Mouse (Mus musculus): Measurements from ENCODE around the gene Gm10188. TPM values are rescaled to one million over a fixed set of nuclear protein-coding genes. Genes with fewer than 3 reads are reported as not detected.

The Gm10188 gene
- polyA plus RNA-seq, 1 experiment from 2014 or later: not detected

DNA sequence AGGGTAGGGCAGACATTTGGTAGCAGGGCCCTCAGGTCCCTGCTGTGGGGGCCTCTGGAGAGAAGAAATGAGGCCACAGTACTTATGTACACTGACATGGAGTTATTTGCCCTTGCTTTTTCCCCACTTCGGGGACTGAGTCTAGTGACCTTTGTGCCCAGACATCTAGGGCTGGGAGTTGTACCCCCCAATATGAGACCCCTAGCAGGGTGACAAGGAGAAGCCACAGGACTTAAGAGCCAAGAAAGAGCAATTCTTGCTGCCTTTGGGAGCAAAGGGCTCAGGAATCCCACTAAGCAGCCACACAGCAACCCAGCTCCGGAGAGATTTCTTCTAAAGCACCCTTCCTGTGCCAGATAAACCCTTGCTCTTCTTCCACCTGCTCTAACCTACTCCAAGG is 27.6 kb downstream of the Gm10188 start:
- WGBS: 55% methylated on average over 2 of the region's 2 CpGs
- Histone ChIP-seq H3K27me3 (ENCODE audit: control insufficient read depth, insufficient read depth, low read length) (no peaks in the 10 kb centered on the region; the same call in 1 of the 2 replicates), H3K9me3 (ENCODE audit: control insufficient read depth, low read length) (no peaks in the 10 kb centered on the region), H3K4me2 (ENCODE audit: low read depth, severe bottlenecking) (no peak overlapping the region), H3K4me1 (ENCODE audit: control insufficient read depth, insufficient read depth, low read length) (peaks cover 28% of the 10 kb centered on the region), H3K9ac (ENCODE audit: low read length) (no peak overlapping the region), H3K4me3 (ENCODE audit: low read depth, low read length) (no peak overlapping the region), H3K27ac (replicated peaks; ENCODE audit: low read depth, low read length) (no peak overlapping the region), H3K36me3 (ENCODE audit: control insufficient read depth, insufficient read depth, low read length) (no peaks in the 10 kb centered on the region)
- ATAC-seq (ENCODE audit: insufficient number of reproducible peaks, low FRiP score, low TSS enrichment, low read depth): no peak
- DNase-seq (ENCODE audit: low spot score): no peak

DNA sequence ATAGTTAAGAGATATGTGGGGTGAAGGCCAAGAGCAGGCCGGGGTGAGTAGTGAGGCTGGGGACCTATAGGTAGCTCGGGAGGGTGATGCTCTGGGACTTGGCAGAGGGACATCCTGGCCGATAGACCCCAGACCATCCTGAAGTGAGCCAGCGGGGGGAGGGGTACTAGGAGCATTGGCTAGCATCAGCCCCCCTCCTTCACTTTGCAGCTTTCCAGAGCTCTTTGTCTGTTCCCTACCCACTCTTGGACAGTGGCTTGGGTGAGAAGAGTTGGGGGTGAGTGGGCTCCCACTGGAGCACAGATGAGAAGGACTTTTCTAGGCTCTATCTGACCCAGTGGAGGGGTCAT is 28.1 kb downstream of the Gm10188 start:
- ATAC-seq (ENCODE audit: insufficient number of reproducible peaks, low FRiP score, low TSS enrichment, low read depth) (no peak), DNase-seq (ENCODE audit: low spot score) (peak; percentile 22)
- H3K36me3 ChIP-seq (ENCODE audit: control insufficient read depth, insufficient read depth, low read length): no peaks in the 10 kb centered on the region
- 40% methylated on average over 4 of the region's 4 CpGs for WGBS
- no peak overlapping the region for H3K9ac ChIP-seq (ENCODE audit: low read length)
- H3K27ac ChIP-seq (replicated peaks; ENCODE audit: low read depth, low read length): 0 out of 2 replicates have a peak overlapping the region, but pooled peaks have one; percentile 21
- H3K9me3 ChIP-seq (ENCODE audit: control insufficient read depth, low read length): no peaks in the 10 kb centered on the region
- peaks cover 32% of the 10 kb centered on the region for H3K4me1 ChIP-seq (ENCODE audit: control insufficient read depth, insufficient read depth, low read length)
- H3K27me3 ChIP-seq (ENCODE audit: control insufficient read depth, insufficient read depth, low read length): no peaks in the 10 kb centered on the region; the same call in 1 of the 2 replicates
- H3K4me3 ChIP-seq (ENCODE audit: low read depth, low read length): no peak overlapping the region
- H3K4me2 ChIP-seq (ENCODE audit: low read depth, severe bottlenecking): no peak overlapping the region

DNA sequence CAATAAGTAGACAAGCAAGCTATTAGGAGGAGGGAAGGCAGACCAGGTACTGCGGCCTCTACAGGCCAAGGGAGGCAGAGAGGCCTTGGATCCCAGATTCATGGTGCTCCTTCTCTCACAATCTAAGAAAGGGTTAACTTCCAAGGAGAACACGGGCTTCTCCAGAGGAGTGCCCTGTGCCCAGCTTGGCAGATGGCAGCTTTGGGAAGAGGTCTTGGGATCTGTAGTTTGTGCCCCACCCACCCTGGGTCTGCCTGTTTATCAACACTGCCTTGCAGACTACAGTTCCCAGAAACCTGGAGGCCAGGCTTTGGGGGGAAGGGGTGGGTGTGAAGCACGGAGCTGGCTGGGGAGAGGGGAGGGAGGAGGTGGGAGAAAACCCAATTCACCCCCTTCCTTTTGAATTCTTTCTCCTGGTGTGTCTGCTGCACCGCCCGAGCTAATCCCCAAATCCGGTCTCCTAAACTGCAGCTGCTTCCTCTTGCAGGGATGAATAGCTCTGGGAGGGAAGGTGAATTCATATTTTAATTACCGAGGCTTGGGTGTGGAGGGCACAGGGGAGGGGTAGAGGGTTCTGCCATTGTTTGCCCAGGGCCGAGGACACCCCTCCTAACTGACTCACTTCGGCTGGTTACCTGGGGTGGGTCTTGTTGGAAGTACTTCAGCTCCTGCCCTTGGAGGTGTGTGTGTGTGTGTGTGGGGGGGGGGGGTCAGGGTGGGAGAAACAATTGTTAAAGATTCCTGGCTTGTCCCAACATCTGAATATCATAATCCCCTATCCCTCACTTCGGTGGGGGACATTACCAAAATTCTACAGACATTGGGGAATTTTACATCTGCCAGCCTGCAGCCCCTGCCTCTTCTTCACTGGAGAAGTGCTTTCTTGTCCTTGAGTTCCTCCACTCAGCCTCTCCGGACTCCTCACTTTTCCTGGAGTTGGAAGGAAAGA is 28.7 kb downstream of the Gm10188 start:
- H3K27ac ChIP-seq (replicated peaks; ENCODE audit: low read depth, low read length): 0 out of 2 replicates have a peak overlapping the region, but pooled peaks have one; percentile 21
- no peaks in the 10 kb centered on the region for H3K9me3 ChIP-seq (ENCODE audit: control insufficient read depth, low read length)
- peak overlapping the region; percentile 36 for H3K4me2 ChIP-seq (ENCODE audit: low read depth, severe bottlenecking)
- DNase-seq (ENCODE audit: low spot score) (peak; percentile 68), ATAC-seq (ENCODE audit: insufficient number of reproducible peaks, low FRiP score, low TSS enrichment, low read depth) (peak; percentile 58)
- WGBS: 11% methylated on average over 11 of the region's 11 CpGs
- H3K4me3 ChIP-seq (ENCODE audit: low read depth, low read length): no peak overlapping the region
- H3K9ac ChIP-seq (ENCODE audit: low read length): peak overlapping the region; percentile 27; the same call in 1 of the 2 replicates
- H3K36me3 ChIP-seq (ENCODE audit: control insufficient read depth, insufficient read depth, low read length): no peaks in the 10 kb centered on the region
- H3K4me1 ChIP-seq (ENCODE audit: control insufficient read depth, insufficient read depth, low read length): peaks cover 38% of the 10 kb centered on the region
- H3K27me3 ChIP-seq (ENCODE audit: control insufficient read depth, insufficient read depth, low read length): no peaks in the 10 kb centered on the region; the same call in 1 of the 2 replicates

- ATAC-seq (ENCODE audit: insufficient number of reproducible peaks, low FRiP score, low TSS enrichment, low read depth) (no peak), DNase-seq (ENCODE audit: low spot score) (peak; percentile 23)
- 19% methylated on average over 12 of the region's 12 CpGs for WGBS
- Histone ChIP-seq H3K4me2 (ENCODE audit: low read depth, severe bottlenecking) (peak overlapping the region; percentile 36; the same call in 1 of the 2 replicates), H3K27me3 (ENCODE audit: control insufficient read depth, insufficient read depth, low read length) (no peaks in the 10 kb centered on the region; the same call in 1 of the 2 replicates), H3K9ac (ENCODE audit: low read length) (no peak overlapping the region), H3K4me3 (ENCODE audit: low read depth, low read length) (no peak overlapping the region), H3K27ac (replicated peaks; ENCODE audit: low read depth, low read length) (0 out of 2 replicates have a peak overlapping the region, but pooled peaks have one; percentile 2), H3K4me1 (ENCODE audit: control insufficient read depth, insufficient read depth, low read length) (peaks cover 47% of the 10 kb centered on the region), H3K9me3 (ENCODE audit: control insufficient read depth, low read length) (no peaks in the 10 kb centered on the region), H3K36me3 (ENCODE audit: control insufficient read depth, insufficient read depth, low read length) (no peaks in the 10 kb centered on the region)
Measured at GRCm38 (mm10) chr1:132199934-132200333, 29.6 kb downstream of the Gm10188 start.

- H3K4me3 ChIP-seq (ENCODE audit: low read depth, low read length): no peak overlapping the region
- H3K9ac ChIP-seq (ENCODE audit: low read length): no peak overlapping the region
- 75% methylated on average over 6 of the region's 6 CpGs for WGBS
- no peak overlapping the region for H3K4me2 ChIP-seq (ENCODE audit: low read depth, severe bottlenecking)
- peaks cover 54% of the 10 kb centered on the region for H3K4me1 ChIP-seq (ENCODE audit: control insufficient read depth, insufficient read depth, low read length)
- DNase-seq (ENCODE audit: low spot score) (no peak), ATAC-seq (ENCODE audit: insufficient number of reproducible peaks, low FRiP score, low TSS enrichment, low read depth) (no peak)
- H3K9me3 ChIP-seq (ENCODE audit: control insufficient read depth, low read length): no peaks in the 10 kb centered on the region
- no peaks in the 10 kb centered on the region; the same call in 1 of the 2 replicates for H3K27me3 ChIP-seq (ENCODE audit: control insufficient read depth, insufficient read depth, low read length)
- H3K27ac ChIP-seq (replicated peaks; ENCODE audit: low read depth, low read length): no peak overlapping the region
- no peaks in the 10 kb centered on the region for H3K36me3 ChIP-seq (ENCODE audit: control insufficient read depth, insufficient read depth, low read length)
Measured at GRCm38 (mm10) chr1:132199244-132199643, 30.3 kb downstream of the Gm10188 start.

GRCm38 (mm10) chr1:132198401-132199071 is 31.0 kb downstream of the Gm10188 start:
- peaks cover 57% of the 10 kb centered on the region for H3K4me1 ChIP-seq (ENCODE audit: control insufficient read depth, insufficient read depth, low read length)
- whole genome bisulfite sequencing: 75% methylated on average over 16 of the region's 16 CpGs
- H3K27me3 ChIP-seq (ENCODE audit: control insufficient read depth, insufficient read depth, low read length): no peaks in the 10 kb centered on the region; the same call in 1 of the 2 replicates
- no peak overlapping the region for H3K4me2 ChIP-seq (ENCODE audit: low read depth, severe bottlenecking)
- DNase-seq (ENCODE audit: low spot score) (peak; percentile 22), ATAC-seq (ENCODE audit: insufficient number of reproducible peaks, low FRiP score, low TSS enrichment, low read depth) (no peak)
- H3K9me3 ChIP-seq (ENCODE audit: control insufficient read depth, low read length): no peaks in the 10 kb centered on the region
- no peaks in the 10 kb centered on the region for H3K36me3 ChIP-seq (ENCODE audit: control insufficient read depth, insufficient read depth, low read length)
- H3K4me3 ChIP-seq (ENCODE audit: low read depth, low read length): no peak overlapping the region
- no peak overlapping the region for H3K9ac ChIP-seq (ENCODE audit: low read length)
- H3K27ac ChIP-seq (replicated peaks; ENCODE audit: low read depth, low read length): no peak overlapping the region

DNA sequence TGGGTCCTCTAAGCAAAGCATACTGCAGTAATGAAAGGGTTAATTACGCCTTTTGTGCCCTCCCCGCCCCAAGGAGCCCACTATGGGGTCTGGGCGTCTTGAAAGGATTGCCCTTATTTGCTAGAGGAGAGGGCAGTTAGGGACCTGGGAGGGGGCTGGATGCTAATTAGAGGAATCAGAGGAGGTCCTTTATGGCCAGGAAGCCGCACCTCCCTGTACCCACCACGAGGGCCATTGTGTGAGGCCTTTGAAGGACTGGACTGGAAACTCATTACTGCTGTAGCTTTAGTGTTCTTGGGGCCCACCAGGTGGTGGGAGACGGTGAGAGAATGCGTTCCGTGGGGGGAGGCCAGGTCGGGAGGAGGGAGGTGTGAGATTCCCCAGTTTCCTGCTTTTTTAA is 31.9 kb downstream of the Gm10188 start:
- Histone ChIP-seq H3K27ac (replicated peaks; ENCODE audit: low read depth, low read length) (no peak overlapping the region), H3K9ac (ENCODE audit: low read length) (peak overlapping the region; percentile 24; the same call in 1 of the 2 replicates), H3K36me3 (ENCODE audit: control insufficient read depth, insufficient read depth, low read length) (no peaks in the 10 kb centered on the region), H3K4me2 (ENCODE audit: low read depth, severe bottlenecking) (peak overlapping the region; percentile 19; the same call in 1 of the 2 replicates), H3K4me1 (ENCODE audit: control insufficient read depth, insufficient read depth, low read length) (peaks cover 58% of the 10 kb centered on the region), H3K27me3 (ENCODE audit: control insufficient read depth, insufficient read depth, low read length) (no peaks in the 10 kb centered on the region; the same call in 1 of the 2 replicates), H3K4me3 (ENCODE audit: low read depth, low read length) (no peak overlapping the region), H3K9me3 (ENCODE audit: control insufficient read depth, low read length) (no peaks in the 10 kb centered on the region)
- DNase-seq (ENCODE audit: low spot score) (peak; percentile 67), ATAC-seq (ENCODE audit: insufficient number of reproducible peaks, low FRiP score, low TSS enrichment, low read depth) (no peak)
- 1% methylated on average over 9 of the region's 9 CpGs for WGBS

DNA sequence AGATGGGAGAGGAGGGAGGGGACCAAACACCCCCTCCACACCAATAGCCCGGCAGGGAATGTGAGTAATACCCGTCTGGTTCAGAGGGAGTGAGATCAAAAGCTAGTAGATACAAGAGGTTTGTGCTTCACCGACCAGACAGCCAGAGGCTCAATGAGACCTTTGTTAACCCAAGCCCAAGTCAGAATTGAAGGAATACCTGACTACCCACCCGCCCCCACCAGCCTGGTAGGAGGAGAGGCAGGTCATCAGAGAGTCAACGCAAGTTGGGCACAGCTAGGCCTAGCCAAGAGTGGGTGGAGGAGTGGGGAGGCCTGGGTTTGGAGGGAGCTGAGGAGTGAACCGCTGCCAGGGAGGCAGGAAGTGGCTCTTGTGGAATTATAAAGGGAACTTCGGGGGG is 33.2 kb downstream of the Gm10188 start:
- Histone ChIP-seq H3K27ac (replicated peaks; ENCODE audit: low read depth, low read length) (no peak overlapping the region), H3K4me2 (ENCODE audit: low read depth, severe bottlenecking) (no peak overlapping the region), H3K9me3 (ENCODE audit: control insufficient read depth, low read length) (no peaks in the 10 kb centered on the region), H3K4me1 (ENCODE audit: control insufficient read depth, insufficient read depth, low read length) (peaks cover 70% of the 10 kb centered on the region), H3K9ac (ENCODE audit: low read length) (no peak overlapping the region), H3K36me3 (ENCODE audit: control insufficient read depth, insufficient read depth, low read length) (no peaks in the 10 kb centered on the region), H3K4me3 (ENCODE audit: low read depth, low read length) (no peak overlapping the region), H3K27me3 (ENCODE audit: control insufficient read depth, insufficient read depth, low read length) (peaks cover 8% of the 10 kb centered on the region; the same call in 1 of the 2 replicates)
- ATAC-seq (ENCODE audit: insufficient number of reproducible peaks, low FRiP score, low TSS enrichment, low read depth) (no peak), DNase-seq (ENCODE audit: low spot score) (peak; percentile 23)
- WGBS: 19% methylated on average over 7 of the region's 7 CpGs

All from limb, embryonic 11.5 days (tissue).